Mouse (Mus musculus): Measurements from ENCODE around the gene Upp2.

DNA sequence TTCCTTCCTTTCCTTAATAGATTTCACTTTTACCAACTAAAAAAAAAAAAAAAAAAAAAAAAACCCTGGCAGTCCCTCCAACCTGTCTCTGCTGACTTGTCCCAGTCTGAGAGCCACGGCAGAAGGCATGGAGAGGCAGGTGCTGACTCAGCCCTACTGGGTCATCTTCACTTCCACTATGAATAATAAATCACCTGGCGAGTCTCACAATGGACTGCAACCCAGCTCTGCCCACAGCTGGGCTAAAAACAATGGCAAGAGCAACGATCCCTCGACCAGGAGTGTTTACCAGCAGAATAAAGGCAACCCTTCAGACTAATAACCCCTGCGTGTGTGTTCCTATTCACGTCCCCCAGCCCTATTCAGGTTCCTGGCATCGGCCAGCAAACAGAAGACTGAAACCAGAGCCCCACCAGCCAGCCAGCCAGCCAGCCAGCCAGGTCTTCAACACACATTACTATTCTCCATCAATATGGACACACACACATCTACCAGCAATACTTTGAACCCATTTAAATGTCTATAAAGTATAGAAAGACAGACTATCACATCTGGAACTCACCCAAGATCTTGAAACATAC, 37.1 kb upstream of the Upp2 start:
- TF ChIP-seq CTCF (IDR thresholded peaks at IDR 0.05; ENCODE audit: low read depth, low read length) (no peak), POLR2A (IDR thresholded peaks at IDR 0.05; ENCODE audit: borderline replicate concordance, low read depth, low read length) (no peak)

Data from bone marrow macrophage, adult 2 months (primary cell).